Mouse (Mus musculus) Patski (cell line): ENCODE data around the gene Fbxw21. TPM values are rescaled to one million over a fixed set of nuclear protein-coding genes. Genes with fewer than 3 reads are reported as not detected.

ENCODE experiments used
- ATAC-seq: fragments of 100-300 bp; one replicate; pipeline ENCODE4 v1.8.0; 2021
- CTCF ChIA-PET: fragments of 350-600 bp; sonication (Branson Sonifier 250); formaldehyde crosslinking; loops from one replicate; lab custom pipeline; 2022; ENCODE audit warnings: inconsistent platforms; lab: Charles Lee
- POLR2A ChIA-PET: fragments of 350-600 bp; sonication (Branson Sonifier 250); formaldehyde crosslinking; loops from one replicate; lab custom pipeline; 2022; ENCODE audit warnings: antibody characterized with exemption, inconsistent platforms; lab: Charles Lee
- DNase-seq: peaks from one replicate; pipeline ENCODE4 v3.0.0-alpha.2; 2011; ENCODE audit warnings: low read depth, low spot score
- H3K27me3 ChIP-seq: fragments of 371-371 bp; one replicate; pipeline ENCODE4 v1.5.1; 2021
- CTCF ChIP-seq: fragments of 100-300 bp; IDR thresholded peaks from one replicate; pipeline ENCODE4 v1.5.1; 2021
- in situ Hi-C: fragments of 300-500 bp; cut with MboI; formaldehyde crosslinking; loops from 3 replicates; pipeline ENCODE4 v1.11.1; 2018; ENCODE audit warnings: low pct_unique_long_range_greater_than_20kb, mixed read lengths
- polyA plus RNA-seq: library from polyadenylated mRNA; unstranded; gene quantifications from one replicate; pipeline ENCODE4 v1.2.3, GENCODE M21; 2021

Gene Fbxw21
- polyA plus RNA-seq, 1 experiment from 2014 or later: not detected

GRCm38 (mm10) chr9:109093786-109094552 is 67.9 kb downstream of the Fbxw21 start:
- in situ Hi-C loops: no loop called here
- ChIA-PET POLR2A (no interaction called here), CTCF (no interaction called here)
- peaks cover 15% of the 10 kb centered on the region for H3K27me3 ChIP-seq
- no peak for TF ChIP-seq CTCF
- ATAC-seq (no peak), DNase-seq (no peak)

GRCm38 (mm10) chr9:109092799-109093198 is 69.0 kb downstream of the Fbxw21 start:
- in situ Hi-C loops: no loop called here
- TF ChIP-seq CTCF: no peak
- POLR2A ChIA-PET: no interaction called here
- ATAC-seq (no peak), DNase-seq (no peak)
- CTCF ChIA-PET: interaction anchor here (7.6 kb wide), 1 partner anchor 29 kb away, joined by 77 read pairs; no protein-coding TSS in a partner anchor
- H3K27me3 ChIP-seq: peaks cover 13% of the 10 kb centered on the region

GRCm38 (mm10) chr9:109091802-109092201 is 70.0 kb downstream of the Fbxw21 start:
- in situ Hi-C loops: no loop called here
- ChIA-PET POLR2A (no interaction called here), CTCF (interaction anchor here (7.6 kb wide), 1 partner anchor 30 kb away, joined by 77 read pairs; no protein-coding TSS in a partner anchor)
- DNase-seq (no peak), ATAC-seq (no peak)
- TF ChIP-seq CTCF: no peak
- H3K27me3 ChIP-seq: peaks cover 12% of the 10 kb centered on the region

- POLR2A ChIA-PET: interaction anchor here (1.1 kb wide), 1 partner anchor 9 kb away, joined by 3 read pairs; no protein-coding TSS in a partner anchor
Observed at GRCm38 (mm10) chr9:109090446-109090845, 71.4 kb downstream of the Fbxw21 start.

More at GRCm38 (mm10) chr9:109090446-109090845, 71.4 kb downstream of the Fbxw21 start:
- CTCF ChIA-PET: interaction anchor here (7.6 kb wide), 1 partner anchor 31 kb away, joined by 77 read pairs; no protein-coding TSS in a partner anchor
- ATAC-seq (no peak), DNase-seq (no peak)
- no peak for TF ChIP-seq CTCF
- peaks cover under 1% of the 10 kb centered on the region for H3K27me3 ChIP-seq
- in situ Hi-C loops: no loop called here

Other genes starting within 250 kb of the Fbxw21 start
- gene Tmem89, start 247.4 kb downstream of the Fbxw21 start, polyA plus RNA-seq: not detected
- 440 TPM for gene Uqcrc1, start 225.4 kb downstream of the Fbxw21 start, polyA plus RNA-seq
- 9.1 TPM for gene Col7a1, start 208.5 kb downstream of the Fbxw21 start, polyA plus RNA-seq
- 0.18 TPM for gene Ucn2, start 176.0 kb downstream of the Fbxw21 start, polyA plus RNA-seq
- 7.2 TPM for gene Pfkfb4, start 170.3 kb downstream of the Fbxw21 start, polyA plus RNA-seq
- gene Shisa5, start 123.5 kb downstream of the Fbxw21 start, polyA plus RNA-seq: 86.9 TPM
- 18.1 TPM for gene Trex1, start 102.3 kb downstream of the Fbxw21 start, polyA plus RNA-seq
- gene Atrip, start 87.9 kb downstream of the Fbxw21 start, polyA plus RNA-seq: 10.3 TPM
- gene Ccdc51, start 79.5 kb downstream of the Fbxw21 start, polyA plus RNA-seq: 8.4 TPM
- 188 TPM for gene Tma7, start 79.5 kb downstream of the Fbxw21 start, polyA plus RNA-seq
- 0.40 TPM for gene Plxnb1, start 66.7 kb downstream of the Fbxw21 start, polyA plus RNA-seq
- not detected for gene Fbxw13, start 33.9 kb upstream of the Fbxw21 start, polyA plus RNA-seq
- gene Fbxw20, start 72.7 kb upstream of the Fbxw21 start, polyA plus RNA-seq: not detected
- not detected for gene Fbxw14, start 125.6 kb upstream of the Fbxw21 start, polyA plus RNA-seq
- gene Fbxw28, start 177.6 kb upstream of the Fbxw21 start, polyA plus RNA-seq: not detected
- gene Fbxw22, start 242.3 kb upstream of the Fbxw21 start, polyA plus RNA-seq: not detected